Mouse (Mus musculus) CH12.LX (cell line): ENCODE results near the gene Cyfip2. TPM values are rescaled to one million over a fixed set of nuclear protein-coding genes. Genes with fewer than 3 reads are reported as not detected.

ENCODE experiments used
- DNase-seq: peaks from one replicate; pipeline ENCODE4 v3.0.0-alpha.2; 2013; ENCODE audit errors: extremely low read depth
- H3K27ac ChIP-seq: 2 replicates; pipeline ENCODE4 v1.5.1; 2012; ENCODE audit warnings: low read depth, mild to moderate bottlenecking, control low read depth, moderate library complexity; ENCODE audit not compliant: insufficient read depth
- H3K27me3 ChIP-seq: replicated peaks from 2 replicates; pipeline ENCODE3; 2012; ENCODE audit warnings: inconsistent platforms
- H3K36me3 ChIP-seq, 2 experiments: replicated peaks in 1 of 2; 2 replicates each; pipeline versions ENCODE3 to v1.6.1; 2012; ENCODE audit warnings: inconsistent platforms in 1 of 2, low read length in 1 of 2, mild to moderate bottlenecking in 1 of 2, mixed read lengths in 1 of 2, moderate library complexity in 1 of 2; ENCODE audit not compliant: control insufficient read depth in 1 of 2, insufficient read depth in 1 of 2
- H3K4me1 ChIP-seq, 2 experiments: 2 replicates each; pipeline ENCODE4 v1.6.1; 2012; ENCODE audit warnings: inconsistent platforms in 1 of 2, moderate library complexity in 1 of 2; ENCODE audit not compliant: insufficient read depth in 2 of 2, control insufficient read depth in 1 of 2
- H3K4me2 ChIP-seq: 2 replicates; pipeline ENCODE4 v1.6.1; 2012; ENCODE audit warnings: low read depth, mild to moderate bottlenecking, control low read depth; ENCODE audit not compliant: poor library complexity, insufficient read depth, severe bottlenecking
- H3K4me3 ChIP-seq, 3 experiments: fragments of 150-350 bp in 1 of 3; sonication (generic) in 1 of 3; replicated peaks in 1 of 3; 2 replicates each; pipeline versions ENCODE3 to v1.5.1; 2011 to 2012; ENCODE audit warnings: low read depth in 2 of 3, low read length in 2 of 3, mild to moderate bottlenecking in 2 of 3, moderate library complexity in 2 of 3, control low read depth in 1 of 3, improper control_type of control experiment in 1 of 3, inconsistent platforms in 1 of 3, mixed read lengths in 1 of 3; ENCODE audit not compliant: poor library complexity in 1 of 3
- H3K79me2 ChIP-seq: replicated peaks from 2 replicates; pipeline ENCODE4 v1.6.1; 2012; ENCODE audit warnings: mild to moderate bottlenecking, moderate library complexity; ENCODE audit not compliant: control insufficient read depth, poor library complexity, insufficient read depth, severe bottlenecking; ENCODE audit errors: extremely low read depth
- H3K9ac ChIP-seq: 2 replicates; pipeline ENCODE4 v1.6.1; 2012; ENCODE audit warnings: low read depth, mild to moderate bottlenecking, control low read depth, moderate library complexity; ENCODE audit not compliant: insufficient read depth
- H3K9me3 ChIP-seq: replicated peaks from 2 replicates; pipeline ENCODE3; 2012; ENCODE audit warnings: low read length, inconsistent platforms, mixed read lengths
- CHD2 ChIP-seq: IDR thresholded peaks from 2 replicates; pipeline ENCODE4 v1.6.1; 2011; ENCODE audit warnings: low read length, improper control_type of control experiment
- E2F4 ChIP-seq: IDR thresholded peaks from 2 replicates; pipeline ENCODE4 v1.6.1; 2011; ENCODE audit warnings: low read depth, low read length, improper control_type of control experiment; ENCODE audit not compliant: insufficient replicate concordance
- ETS1 ChIP-seq: conservative IDR thresholded peaks from 2 replicates; pipeline ENCODE4 v1.6.1; 2012; ENCODE audit warnings: low read depth, mild to moderate bottlenecking, inconsistent platforms, low read length, improper control_type of control experiment, moderate library complexity
- JUN ChIP-seq: IDR thresholded peaks from 2 replicates; pipeline ENCODE4 v1.6.1; 2011; ENCODE audit warnings: low read depth, mild to moderate bottlenecking, low read length, improper control_type of control experiment, moderate library complexity; ENCODE audit not compliant: insufficient read depth
- JUND ChIP-seq: conservative IDR thresholded peaks from 2 replicates; pipeline ENCODE4 v1.6.1; 2011; ENCODE audit warnings: low read depth, low read length, improper control_type of control experiment
- KAT2A ChIP-seq: IDR thresholded peaks from 2 replicates; pipeline ENCODE4 v1.6.1; 2012; ENCODE audit warnings: low read length, improper control_type of control experiment, inconsistent platforms; ENCODE audit not compliant: insufficient replicate concordance
- MAFK ChIP-seq: IDR thresholded peaks from 2 replicates; pipeline ENCODE4 v1.6.1; 2011; ENCODE audit warnings: low read length, improper control_type of control experiment; ENCODE audit not compliant: insufficient replicate concordance
- MAX ChIP-seq: IDR thresholded peaks from 2 replicates; pipeline ENCODE4 v1.6.1; 2011; ENCODE audit warnings: low read length, improper control_type of control experiment
- MAZ ChIP-seq: IDR thresholded peaks from 2 replicates; pipeline ENCODE4 v1.6.1; 2012; ENCODE audit warnings: low read depth, mild to moderate bottlenecking, inconsistent platforms, low read length, improper control_type of control experiment, moderate library complexity
- MYC ChIP-seq: IDR thresholded peaks from 2 replicates; pipeline ENCODE4 v1.6.1; 2011; ENCODE audit warnings: low read depth, mild to moderate bottlenecking, improper control_type of control experiment, low read length
- NRF1 ChIP-seq: IDR thresholded peaks from 2 replicates; pipeline ENCODE4 v1.6.1; 2014; ENCODE audit warnings: low read depth, mild to moderate bottlenecking, inconsistent platforms, low read length, improper control_type of control experiment, moderate library complexity
- POLR2A ChIP-seq: IDR thresholded peaks from 2 replicates; pipeline ENCODE4 v1.6.1; 2011; ENCODE audit warnings: low read depth, mild to moderate bottlenecking, improper control_type of control experiment, low read length
- RAD21 ChIP-seq: IDR thresholded peaks from 2 replicates; pipeline ENCODE4 v1.6.1; 2011; ENCODE audit warnings: low read depth, mild to moderate bottlenecking, low read length, improper control_type of control experiment, moderate library complexity
- SIN3A ChIP-seq: IDR thresholded peaks from 2 replicates; pipeline ENCODE4 v1.6.1; 2012; ENCODE audit warnings: low read length, improper control_type of control experiment, inconsistent platforms
- SMC3 ChIP-seq: IDR thresholded peaks from 2 replicates; pipeline ENCODE4 v1.6.1; 2011; ENCODE audit warnings: low read depth, low read length, improper control_type of control experiment
- TCF12 ChIP-seq: IDR thresholded peaks from 2 replicates; pipeline ENCODE4 v1.6.1; 2014; ENCODE audit warnings: low read depth, mild to moderate bottlenecking, inconsistent platforms, low read length, improper control_type of control experiment
- USF1 ChIP-seq: IDR thresholded peaks from 2 replicates; pipeline ENCODE4 v1.6.1; 2014; ENCODE audit warnings: low read depth, mild to moderate bottlenecking, inconsistent platforms, low read length, improper control_type of control experiment
- ZKSCAN1 ChIP-seq: IDR thresholded peaks from 2 replicates; pipeline ENCODE4 v1.6.1; 2012; ENCODE audit warnings: low read depth, inconsistent platforms, low read length, improper control_type of control experiment, borderline replicate concordance
- ZNF384 ChIP-seq: IDR thresholded peaks from 2 replicates; pipeline ENCODE4 v1.6.1; 2012; ENCODE audit warnings: low read depth, low read length, improper control_type of control experiment, inconsistent platforms
- dilution Hi-C: fragments of 300-500 bp; cut with MboI; formaldehyde crosslinking; loops from 2 replicates; pipeline ENCODE4 v1.14.3; 2020; ENCODE audit warnings: low sequenced_read_pairs; ENCODE audit not compliant: extremely low pct_unique_long_range_greater_than_20kb, extremely low pct_ligation_motif_present
- in situ Hi-C: fragments of 300-500 bp; cut with MboI; formaldehyde crosslinking; loops from 3 replicates; pipeline ENCODE4 v1.14.3; 2019; ENCODE audit warnings: low sequenced_read_pairs, low pct_ligation_motif_present, low pct_unique_long_range_greater_than_20kb, mixed read lengths
- polyA plus RNA-seq: library from polyadenylated mRNA; unstranded; fragments of >175 nt; gene quantifications from 2 replicates; pipeline ENCODE4 v1.2.1, GENCODE M21; 2012; ENCODE audit warnings: low read depth; ENCODE audit not compliant: insufficient read length
- total RNA-seq, 2 experiments: library from RNA; depleted of rRNA; stranded (reverse); fragments of 300-350 nt in 1 of 2; fragments of >200 nt in 1 of 2; gene quantifications; 2 replicates each; pipeline ENCODE4 v1.2.3; 2012 to 2014

The Cyfip2 gene
- total and polyA plus RNA-seq, 3 experiments: 40.7 to 194 (median 97.6) TPM

DNA sequence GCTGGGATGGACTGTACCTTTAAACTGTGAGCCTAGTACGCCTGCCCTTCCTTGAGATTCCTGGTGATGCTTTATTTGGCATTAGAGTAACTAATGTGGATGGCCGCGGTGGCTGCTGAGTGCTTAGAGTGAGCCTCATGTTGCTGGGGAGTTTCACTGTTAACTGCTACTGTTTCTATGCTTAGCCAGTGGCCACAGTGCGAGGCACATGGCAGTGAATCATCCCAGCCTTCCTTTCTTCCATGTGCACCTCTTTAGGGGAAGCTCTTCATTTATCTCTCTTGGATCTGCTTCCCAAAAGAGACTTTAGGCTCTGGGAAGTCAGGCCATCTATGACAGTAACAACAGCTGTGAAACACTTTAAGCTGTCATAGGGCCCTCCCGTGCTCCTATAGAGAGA, 30.0 kb downstream of the Cyfip2 start:
- no peaks in the 10 kb centered on the region for H3K27me3 ChIP-seq
- in situ Hi-C loops: no loop called here

DNA sequence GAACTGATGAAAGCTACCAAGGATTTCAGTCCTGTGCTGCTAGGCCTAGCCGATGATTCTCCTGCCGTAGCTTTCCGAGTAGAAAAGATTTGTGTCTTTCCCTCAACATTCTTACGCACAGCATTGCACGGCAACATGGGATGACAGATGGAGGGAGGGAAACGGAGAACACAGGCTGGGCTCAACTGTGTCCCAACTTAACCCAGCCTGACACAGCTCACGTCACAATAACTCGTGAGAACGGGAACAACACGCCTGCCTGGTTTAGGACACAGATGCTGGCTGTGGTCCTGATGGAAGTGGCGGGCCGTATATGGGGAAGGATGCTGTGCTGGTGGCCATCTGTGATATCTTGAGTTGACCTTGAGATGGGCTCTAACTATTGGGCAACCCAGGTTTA, 34.0 kb downstream of the Cyfip2 start:
- dilution Hi-C loops: no loop called here

More for the DNA sequence above, 30.0 kb downstream of the Cyfip2 start:
- DNase-seq: no peak
- Histone ChIP-seq H3K9me3 (no peaks in the 10 kb centered on the region), H3K9ac (no peak overlapping the region), H3K4me3 (no peak overlapping the region), H3K4me2 (no peak overlapping the region), H3K4me1 (peaks cover 10 to 72% of the 10 kb centered on the region in 2 experiments), H3K79me2 (peaks cover 9% of the 10 kb centered on the region; the same call in 1 of the 2 replicates), H3K27ac (no peak overlapping the region), H3K36me3 (peaks cover 79 to 89% of the 10 kb centered on the region in 2 experiments)
- TF ChIP-seq CHD2 (no peak), USF1 (no peak), JUND (no peak), NRF1 (no peak), E2F4 (no peak), MAX (no peak), ZNF384 (no peak), POLR2A (no peak), RAD21 (no peak), SMC3 (no peak)
- dilution Hi-C loops: no loop called here

More for the DNA sequence above, 34.0 kb downstream of the Cyfip2 start:
- Histone ChIP-seq H3K27ac (peak overlapping the region; percentile 25), H3K36me3 (peaks cover 90 to 98% of the 10 kb centered on the region in 2 experiments), H3K79me2 (peaks cover 2% of the 10 kb centered on the region; the same call in 1 of the 2 replicates), H3K27me3 (no peaks in the 10 kb centered on the region), H3K4me1 (peaks cover 0 to 76% of the 10 kb centered on the region in 2 experiments; a peak in 2 of 4 replicates), H3K4me3 (no peak overlapping the region), H3K4me2 (no peak overlapping the region), H3K9me3 (no peaks in the 10 kb centered on the region), H3K9ac (no peak overlapping the region)
- DNase-seq: no peak
- no peak for TF ChIP-seq TCF12
- TF ChIP-seq E2F4: no peak
- TF ChIP-seq MYC: no peak
- TF ChIP-seq SIN3A: no peak
- TF ChIP-seq MAX: no peak
- no peak for TF ChIP-seq JUN
- no peak for TF ChIP-seq MAFK
- TF ChIP-seq KAT2A: no peak
- TF ChIP-seq ETS1: no peak
- TF ChIP-seq USF1: no peak
- TF ChIP-seq NRF1: no peak
- no peak for TF ChIP-seq MAZ
- no peak for TF ChIP-seq ZKSCAN1
- in situ Hi-C loops: loop anchor here (5.0 kb wide), 2 partner anchors 34 to 154 kb away; partner anchors contain the start of gene Cyfip2
